16 mouse cellular contexts compared by ENCODE assay signal in the genomic region with DNA sequence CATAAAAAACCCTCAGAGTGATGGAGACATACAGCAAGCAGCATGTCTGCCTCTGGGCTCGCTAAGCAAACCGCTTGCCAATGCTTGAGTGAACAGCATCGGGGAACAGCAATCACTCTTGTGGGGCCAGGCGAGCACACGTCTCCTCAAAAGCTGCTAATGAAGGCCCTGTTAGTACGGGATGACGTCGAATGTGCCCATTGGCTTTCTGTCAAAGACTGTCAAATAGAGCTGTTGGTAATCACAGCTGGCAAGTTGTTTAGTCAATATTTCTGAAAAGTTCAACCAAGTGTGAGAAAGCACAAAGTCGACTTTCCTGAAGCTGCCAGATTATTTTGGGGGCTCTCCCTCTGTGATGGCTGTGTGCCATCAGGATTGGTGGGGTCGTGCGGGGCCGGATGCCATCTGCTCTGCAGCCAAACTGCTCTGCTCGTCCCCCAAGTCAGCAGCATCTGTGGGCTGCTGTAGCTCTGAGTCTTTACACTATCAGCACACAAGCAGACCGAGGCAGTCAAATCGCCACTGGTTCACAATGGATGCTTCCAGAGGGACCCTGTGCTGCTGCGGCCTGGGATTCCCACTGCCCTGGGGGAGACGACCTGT.
DNase-seq lines count a peak whose midpoint lies in the region; ATAC-seq and TF ChIP-seq lines count a peak whose summit lies in the region.
"Had no signal": no experiment of that assay in that cellular context is flagged by ENCODE, and none has a peak within 500 bp of the region (broad histone marks: within the 10 kb centered on the region; RNA-seq: fewer than 3 reads in every experiment).

No protein-coding gene starts in this region.

- no peaks in the 10 kb centered on the region for H3K27me3 ChIP-seq in heart, embryonic 10.5 days (ENCODE audit: insufficient read depth, poor library complexity, severe bottlenecking)
- no peaks in the 10 kb centered on the region for H3K27me3 ChIP-seq in heart, embryonic 11.5 days (ENCODE audit: control insufficient read depth, insufficient read depth, low read length)
- no peaks in the 10 kb centered on the region for H3K27me3 ChIP-seq in hindbrain, embryonic 14.5 days (ENCODE audit: control insufficient read depth, insufficient read depth, low read length)
- H3K27me3 ChIP-seq: stomach, embryonic 15.5 days had no signal

- H3K36me3 ChIP-seq in heart, embryonic 10.5 days: no peaks in the 10 kb centered on the region
- H3K36me3 ChIP-seq in heart, embryonic 11.5 days (ENCODE audit: control insufficient read depth, insufficient read depth, low read length): no peaks in the 10 kb centered on the region
- no peaks in the 10 kb centered on the region for H3K36me3 ChIP-seq in hindbrain, embryonic 14.5 days (replicated peaks; ENCODE audit: control insufficient read depth, insufficient read depth)
- H3K36me3 ChIP-seq: stomach, embryonic 15.5 days had no signal

- ATAC-seq in heart, embryonic 11.5 days (replicated peaks; ENCODE audit: insufficient number of reproducible peaks, low FRiP score, low TSS enrichment): no peak
- 0 out of 2 replicates have a peak, but pooled peaks have one; percentile 38 for ATAC-seq in hindbrain, embryonic 14.5 days (ENCODE audit: low FRiP score)
- no peak for ATAC-seq in frontal cortex, adult (ENCODE audit: low TSS enrichment)
- ATAC-seq: CD4-positive, CD25-positive, alpha-beta regulatory T cell, adult 4 months had no signal

- H3K4me2 ChIP-seq in heart, embryonic 11.5 days: no peak overlapping the region
- no peak overlapping the region for H3K4me2 ChIP-seq in hindbrain, embryonic 14.5 days (replicated peaks)
- H3K4me2 ChIP-seq: stomach, embryonic 15.5 days had no signal

- H3K9me3 ChIP-seq in heart, embryonic 10.5 days: no peaks in the 10 kb centered on the region
- H3K9me3 ChIP-seq in heart, embryonic 11.5 days (replicated peaks; ENCODE audit: control insufficient read depth, low read length): no peaks in the 10 kb centered on the region
- H3K9me3 ChIP-seq in hindbrain, embryonic 14.5 days (ENCODE audit: control insufficient read depth, low read length): no peaks in the 10 kb centered on the region
- H3K9me3 ChIP-seq: stomach, embryonic 15.5 days had no signal

- no peak for TF ChIP-seq CTCF in brain, embryonic 14.5 days (IDR thresholded peaks at IDR 0.05; ENCODE audit: borderline replicate concordance, extremely low read depth, insufficient read depth, insufficient read length)

- no peak overlapping the region for H3K9ac ChIP-seq in heart, embryonic 11.5 days (ENCODE audit: low read depth, low read length)
- H3K9ac ChIP-seq in hindbrain, embryonic 14.5 days: no peak overlapping the region
- H3K9ac ChIP-seq: stomach, embryonic 15.5 days had no signal

- no peak for DNase-seq in heart, embryonic 10.5 days (ENCODE audit: low spot score)
- peak; percentile 41 for DNase-seq in Muller cell, postnatal 12 days (ENCODE audit: inconsistent ontology term)
- peak; percentile 92 for DNase-seq in brain, embryonic 14.5 days (ENCODE audit: low read depth)
- peak; percentile 64 for DNase-seq in hindbrain, embryonic 14.5 days (ENCODE audit: low spot score)
- no peak for DNase-seq in urinary bladder, postnatal 14 days (ENCODE audit: low spot score)
- no peak for DNase-seq in urinary bladder, adult 2 months (ENCODE audit: low spot score)
- DNase-seq: heart, adult 11 months; kidney, postnatal 4 days; liver; thymus, postnatal 4 days had no signal

- no peak for TF ChIP-seq POLR2A in brain, embryonic 14.5 days (IDR thresholded peaks at IDR 0.05; ENCODE audit: borderline replicate concordance, extremely low read depth, insufficient read depth, insufficient read length, poor library complexity, severe bottlenecking)

- no peak overlapping the region for H3K4me3 ChIP-seq in heart, embryonic 10.5 days
- H3K4me3 ChIP-seq in heart, embryonic 11.5 days (ENCODE audit: low read depth, low read length): no peak overlapping the region
- no peak overlapping the region for H3K4me3 ChIP-seq in hindbrain, embryonic 14.5 days (replicated peaks; ENCODE audit: low read length)
- H3K4me3 ChIP-seq: myocyte; stomach, embryonic 15.5 days had no signal

- 84% methylated on average over 17 of the region's 17 CpGs for WGBS in heart, embryonic 10.5 days
- WGBS in heart, embryonic 11.5 days (ENCODE audit: insufficient replicate concordance): 81% methylated on average over 17 of the region's 17 CpGs
- WGBS in hindbrain, embryonic 14.5 days: 35% methylated on average over 17 of the region's 17 CpGs

- peak overlapping the region; percentile 48; the same call in 1 of the 2 replicates for H3K27ac ChIP-seq in heart, embryonic 10.5 days
- H3K27ac ChIP-seq in heart, embryonic 11.5 days (ENCODE audit: low read depth, low read length): no peak overlapping the region
- H3K27ac ChIP-seq in hindbrain, embryonic 14.5 days: peak overlapping the region; percentile 51
- H3K27ac ChIP-seq: macrophage; stomach, embryonic 15.5 days had no signal

- H3K4me1 ChIP-seq in heart, embryonic 10.5 days: peaks cover 67% of the 10 kb centered on the region
- H3K4me1 ChIP-seq in heart, embryonic 11.5 days (ENCODE audit: control insufficient read depth, insufficient read depth, low read length): peaks cover 42% of the 10 kb centered on the region
- H3K4me1 ChIP-seq in hindbrain, embryonic 14.5 days (replicated peaks; ENCODE audit: control insufficient read depth, insufficient read depth, low read length): peaks cover 48% of the 10 kb centered on the region

Comparison
In these comparisons a context has a peak if more than half of its experiments do, and no peak if none do; other contexts are left out.
1. DNase-seq: peak in Muller cell, postnatal 12 days (single experiment), brain, embryonic 14.5 days (single experiment) and hindbrain, embryonic 14.5 days (single experiment); none in heart, embryonic 10.5 days (single experiment), urinary bladder, postnatal 14 days (single experiment) and urinary bladder, adult 2 months (single experiment).